Mouse (Mus musculus): ENCODE results near the gene 4931406P16Rik.
A peak's percentile ranks its signal among the peaks of the same experiment; 100 is the strongest.
"Not testable (repeated sequence)": the region's sequence is repeated elsewhere in the genome, so short reads cannot be mapped to it uniquely, and the experiment has no call there.

Gene 4931406P16Rik

GRCm38 (mm10) chr7:34208027-34208745 is 105.2 kb downstream of the 4931406P16Rik start:
- no peak for DNase-seq (ENCODE audit: low spot score)

- DNase-seq (ENCODE audit: low spot score) = no peak
Observed at GRCm38 (mm10) chr7:34206331-34206730, 107.0 kb downstream of the 4931406P16Rik start.

- DNase-seq (ENCODE audit: low spot score) = not testable (repeated sequence)
Observed at GRCm38 (mm10) chr7:34202147-34202546, 111.2 kb downstream of the 4931406P16Rik start.

DNA sequence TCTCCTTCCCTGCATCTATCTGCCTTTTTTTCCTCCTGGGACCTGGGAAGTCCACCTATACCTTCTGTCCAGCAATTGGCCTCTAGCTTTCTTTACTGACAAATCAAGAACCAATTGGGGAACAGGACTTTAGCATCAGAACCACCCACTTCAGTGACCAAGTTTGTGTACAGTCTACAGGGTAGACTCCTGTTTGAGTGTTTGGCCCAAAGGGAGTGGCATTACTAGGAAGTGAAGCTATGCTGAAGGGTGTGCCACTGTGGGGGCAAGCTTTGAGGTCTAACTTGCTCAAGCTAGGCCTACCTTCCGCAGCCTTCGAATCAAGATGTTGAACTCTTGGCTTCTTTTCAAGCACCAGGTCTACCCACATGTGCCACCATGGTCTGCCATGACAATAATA is 112.5 kb downstream of the 4931406P16Rik start:
- no peak for DNase-seq (ENCODE audit: low spot score)

DNA sequence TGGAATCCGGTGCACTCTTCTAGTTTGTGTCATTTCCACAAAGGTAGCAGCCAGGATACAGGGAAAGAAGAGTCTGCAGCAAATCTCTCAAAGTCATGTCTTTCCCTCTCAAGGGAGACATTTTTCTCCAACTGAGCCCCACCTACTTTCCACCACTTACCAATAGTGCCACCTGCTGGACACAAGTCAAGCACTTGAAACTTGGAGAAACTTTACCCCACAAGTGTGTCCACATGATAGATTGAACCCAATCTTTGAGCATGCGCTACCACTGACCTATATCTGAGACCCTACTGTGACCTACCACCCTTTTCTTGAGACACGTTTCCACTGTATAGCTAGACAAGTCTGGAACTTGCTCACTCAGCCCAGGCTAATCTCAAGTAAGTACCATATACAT is 115.0 kb downstream of the 4931406P16Rik start:
- DNase-seq (ENCODE audit: low spot score) = no peak

GRCm38 (mm10) chr7:34196132-34197128 is 116.9 kb downstream of the 4931406P16Rik start, which contains the start of gene Pdcd2l:
Gene Pdcd2l, minus strand, starts transcription at chr7:34196661.
- DNase-seq (ENCODE audit: low spot score) = peak; percentile 84

- no peak for DNase-seq (ENCODE audit: low spot score)
Observed at GRCm38 (mm10) chr7:34195632-34196031, 117.7 kb downstream of the 4931406P16Rik start.

GRCm38 (mm10) chr7:34192825-34193224 is 120.5 kb downstream of the 4931406P16Rik start:
- no peak for DNase-seq (ENCODE audit: low spot score)

DNA sequence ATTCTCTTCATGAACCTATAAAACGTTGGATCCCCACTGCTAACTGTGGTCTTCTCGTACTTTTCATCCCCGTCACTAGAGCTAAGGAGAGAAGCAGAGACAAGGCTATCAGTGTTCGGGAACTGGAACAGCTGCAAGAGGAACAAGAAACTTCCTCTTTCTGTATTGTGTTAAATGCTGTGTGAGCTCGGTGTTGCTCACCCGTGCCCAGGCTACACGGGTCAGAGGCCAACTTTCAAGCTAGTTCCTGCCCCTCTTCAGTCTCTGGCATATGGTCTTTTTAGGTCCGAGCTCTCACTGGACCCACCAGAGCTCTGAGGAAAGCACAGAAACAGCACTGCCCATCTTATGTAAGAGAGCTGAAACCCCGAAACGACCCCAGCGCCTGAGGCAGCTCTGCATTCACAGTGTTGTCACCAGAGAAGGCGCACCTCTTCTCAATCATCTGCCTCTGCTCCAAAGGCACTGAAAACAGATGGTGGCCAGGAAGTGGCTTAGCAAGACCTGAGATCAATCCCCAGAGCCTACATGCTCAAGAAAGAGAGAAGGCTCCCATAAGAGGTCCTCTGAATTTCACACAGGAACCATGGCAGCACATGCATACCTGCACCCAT is 123.9 kb downstream of the 4931406P16Rik start:
- no peak for DNase-seq (ENCODE audit: low spot score)
